Mouse (Mus musculus): ENCODE measurements around the gene Tmie. TPM values are rescaled to one million over a fixed set of nuclear protein-coding genes. Genes with fewer than 3 reads are reported as not detected.

Gene Tmie
- 0.35 TPM for polyA plus RNA-seq (2014; fragmentation: Illumina TruSeq; extraction: RNeasy Lipid Tissue Mini Kit (QIAGEN cat#74804); ENCODE audit: low read depth, low replicate concordance)

GRCm38 (mm10) chr9:110879998-110880561, at the start of gene Tmie:
Gene Tmie (minus strand): TSS chr9:110880113.

GRCm38 (mm10) chr9:110916786-110917185, 36.9 kb upstream of the Tmie start, which contains the start of gene Fam240a:
Gene Fam240a (minus strand): TSS chr9:110916861.

GRCm38 (mm10) chr9:110879191-110879920, 557 bp downstream of the Tmie start, which contains the start of gene Als2cl:
Gene Als2cl (plus strand): TSS chr9:110879870.

GRCm38 (mm10) chr9:110857781-110858472, 22.0 kb downstream of the Tmie start, which contains the start of gene Prss50:
Gene Prss50 (plus strand): TSS chr9:110857967.

GRCm38 (mm10) chr9:110844206-110844605, 35.7 kb downstream of the Tmie start, which contains the start of gene Prss46:
Gene Prss46 (plus strand): TSS chr9:110844506.

GRCm38 (mm10) chr9:110834411-110834810, 45.5 kb downstream of the Tmie start, which contains the start of gene Prss45:
Gene Prss45 (plus strand): TSS chr9:110834588.

GRCm38 (mm10) chr9:110826390-110826789, 53.5 kb downstream of the Tmie start, which contains the start of gene Prss43:
Gene Prss43 (plus strand): TSS chr9:110826690.

Other genes starting within 250 kb of the Tmie start
- gene Nbeal2, start 226.0 kb downstream of the Tmie start, polyA plus RNA-seq (2014; fragmentation: Illumina TruSeq; extraction: RNeasy Lipid Tissue Mini Kit (QIAGEN cat#74804); ENCODE audit: low read depth, low replicate concordance), result 0.63 TPM
- not detected for gene Ccdc12, start 223.6 kb downstream of the Tmie start, polyA plus RNA-seq (2014; fragmentation: Illumina TruSeq; extraction: RNeasy Lipid Tissue Mini Kit (QIAGEN cat#74804); ENCODE audit: low read depth, low replicate concordance)
- gene Myl3, start 138.3 kb downstream of the Tmie start, polyA plus RNA-seq (2014; fragmentation: Illumina TruSeq; extraction: RNeasy Lipid Tissue Mini Kit (QIAGEN cat#74804); ENCODE audit: low read depth, low replicate concordance), result not detected
- gene Pth1r, start 133.0 kb downstream of the Tmie start, polyA plus RNA-seq (2014; fragmentation: Illumina TruSeq; extraction: RNeasy Lipid Tissue Mini Kit (QIAGEN cat#74804); ENCODE audit: low read depth, low replicate concordance), result not detected
- gene Prss42, start 81.9 kb downstream of the Tmie start, polyA plus RNA-seq (2014; fragmentation: Illumina TruSeq; extraction: RNeasy Lipid Tissue Mini Kit (QIAGEN cat#74804); ENCODE audit: low read depth, low replicate concordance), result not detected
- not detected for gene Prss44, start 66.1 kb downstream of the Tmie start, polyA plus RNA-seq (2014; fragmentation: Illumina TruSeq; extraction: RNeasy Lipid Tissue Mini Kit (QIAGEN cat#74804); ENCODE audit: low read depth, low replicate concordance)
- gene Prss43, start 53.4 kb downstream of the Tmie start, polyA plus RNA-seq (2014; fragmentation: Illumina TruSeq; extraction: RNeasy Lipid Tissue Mini Kit (QIAGEN cat#74804); ENCODE audit: low read depth, low replicate concordance), result not detected
- gene Prss45, start 45.5 kb downstream of the Tmie start, polyA plus RNA-seq (2014; fragmentation: Illumina TruSeq; extraction: RNeasy Lipid Tissue Mini Kit (QIAGEN cat#74804); ENCODE audit: low read depth, low replicate concordance), result not detected
- not detected for gene Prss46, start 35.6 kb downstream of the Tmie start, polyA plus RNA-seq (2014; fragmentation: Illumina TruSeq; extraction: RNeasy Lipid Tissue Mini Kit (QIAGEN cat#74804); ENCODE audit: low read depth, low replicate concordance)
- not detected for gene Prss50, start 22.1 kb downstream of the Tmie start, polyA plus RNA-seq (2014; fragmentation: Illumina TruSeq; extraction: RNeasy Lipid Tissue Mini Kit (QIAGEN cat#74804); ENCODE audit: low read depth, low replicate concordance)
- gene Als2cl, start 243 bp downstream of the Tmie start, polyA plus RNA-seq (2014; fragmentation: Illumina TruSeq; extraction: RNeasy Lipid Tissue Mini Kit (QIAGEN cat#74804); ENCODE audit: low read depth, low replicate concordance), result 3.4 TPM
- gene Fam240a, start 36.7 kb upstream of the Tmie start, polyA plus RNA-seq (2014; fragmentation: Illumina TruSeq; extraction: RNeasy Lipid Tissue Mini Kit (QIAGEN cat#74804); ENCODE audit: low read depth, low replicate concordance), result not detected
- gene Tdgf1, start 66.0 kb upstream of the Tmie start, polyA plus RNA-seq (2014; fragmentation: Illumina TruSeq; extraction: RNeasy Lipid Tissue Mini Kit (QIAGEN cat#74804); ENCODE audit: low read depth, low replicate concordance), result not detected
- 0.35 TPM for gene Lrrc2, start 71.4 kb upstream of the Tmie start, polyA plus RNA-seq (2014; fragmentation: Illumina TruSeq; extraction: RNeasy Lipid Tissue Mini Kit (QIAGEN cat#74804); ENCODE audit: low read depth, low replicate concordance)
- gene Rtp3, start 110.5 kb upstream of the Tmie start, polyA plus RNA-seq (2014; fragmentation: Illumina TruSeq; extraction: RNeasy Lipid Tissue Mini Kit (QIAGEN cat#74804); ENCODE audit: low read depth, low replicate concordance), result 0.22 TPM
- gene Ltf, start 139.2 kb upstream of the Tmie start, polyA plus RNA-seq (2014; fragmentation: Illumina TruSeq; extraction: RNeasy Lipid Tissue Mini Kit (QIAGEN cat#74804); ENCODE audit: low read depth, low replicate concordance), result not detected
- 0.98 TPM for gene Ccrl2, start 177.4 kb upstream of the Tmie start, polyA plus RNA-seq (2014; fragmentation: Illumina TruSeq; extraction: RNeasy Lipid Tissue Mini Kit (QIAGEN cat#74804); ENCODE audit: low read depth, low replicate concordance)
- 169 TPM for gene Lrrfip2, start 237.5 kb upstream of the Tmie start, polyA plus RNA-seq (2014; fragmentation: Illumina TruSeq; extraction: RNeasy Lipid Tissue Mini Kit (QIAGEN cat#74804); ENCODE audit: low read depth, low replicate concordance)

Data from sigmoid colon, adult 10 weeks (tissue).